Mouse (Mus musculus): Measurements from ENCODE around the gene Ccdc189. TPM values are rescaled to one million over a fixed set of nuclear protein-coding genes. Genes with fewer than 3 reads are reported as not detected.
A peak's percentile ranks its signal among the peaks of the same experiment; 100 is the strongest.

Gene Ccdc189
- polyA plus RNA-seq, 1 experiment = 21.0 TPM

GRCm38 (mm10) chr7:127596747-127597146 is 8.4 kb upstream of the Ccdc189 start:
- DNase-seq (ENCODE audit: extremely low spot score in 1 of 2, low spot score in 1 of 2) = no peak

GRCm38 (mm10) chr7:127592575-127592974 is 4.2 kb upstream of the Ccdc189 start:
- no peak for DNase-seq (ENCODE audit: extremely low spot score in 1 of 2, low spot score in 1 of 2)

GRCm38 (mm10) chr7:127591108-127591507 is 2.7 kb upstream of the Ccdc189 start:
- no peak for DNase-seq (ENCODE audit: extremely low spot score in 1 of 2, low spot score in 1 of 2)

- no peak for DNase-seq (ENCODE audit: extremely low spot score in 1 of 2, low spot score in 1 of 2)
Observed at GRCm38 (mm10) chr7:127589637-127590036, 1.2 kb upstream of the Ccdc189 start.

- no peak for DNase-seq (ENCODE audit: extremely low spot score in 1 of 2, low spot score in 1 of 2)
Observed at GRCm38 (mm10) chr7:127588901-127589300, 506 bp upstream of the Ccdc189 start.

- no peak for DNase-seq (ENCODE audit: extremely low spot score in 1 of 2, low spot score in 1 of 2)
Observed at GRCm38 (mm10) chr7:127587196-127587595, 1.2 kb downstream of the Ccdc189 start.

GRCm38 (mm10) chr7:127586149-127586548 is 2.2 kb downstream of the Ccdc189 start:
- DNase-seq (ENCODE audit: extremely low spot score in 1 of 2, low spot score in 1 of 2) = no peak

- no peak for DNase-seq (ENCODE audit: extremely low spot score in 1 of 2, low spot score in 1 of 2)
Observed at GRCm38 (mm10) chr7:127585031-127585430, 3.4 kb downstream of the Ccdc189 start.

- no peak for DNase-seq (ENCODE audit: extremely low spot score in 1 of 2, low spot score in 1 of 2)
Observed at GRCm38 (mm10) chr7:127583260-127583659, 5.1 kb downstream of the Ccdc189 start.

GRCm38 (mm10) chr7:127574115-127574514 is 14.3 kb downstream of the Ccdc189 start:
- DNase-seq (ENCODE audit: extremely low spot score in 1 of 2, low spot score in 1 of 2) = no peak

GRCm38 (mm10) chr7:127573503-127574008 is 14.8 kb downstream of the Ccdc189 start:
- no peak for DNase-seq (ENCODE audit: extremely low spot score in 1 of 2, low spot score in 1 of 2)

- peak; percentile 96 to 97 for DNase-seq (ENCODE audit: extremely low spot score in 1 of 2, low spot score in 1 of 2)
Observed at GRCm38 (mm10) chr7:127572895-127573471, 15.4 kb downstream of the Ccdc189 start, which contains the start of gene Phkg2. TSS of gene Phkg2 (plus strand) at chr7:127573340.

GRCm38 (mm10) chr7:127564381-127565150 is 23.8 kb downstream of the Ccdc189 start:
- no peak for DNase-seq (ENCODE audit: extremely low spot score in 1 of 2, low spot score in 1 of 2)

- DNase-seq (ENCODE audit: extremely low spot score in 1 of 2, low spot score in 1 of 2) = no peak
Observed at GRCm38 (mm10) chr7:127561340-127561858, 27.0 kb downstream of the Ccdc189 start, which contains the start of gene Tmem265. TSS of gene Tmem265 (plus strand) at chr7:127561390.

GRCm38 (mm10) chr7:127560580-127560979 is 27.8 kb downstream of the Ccdc189 start:
- no peak for DNase-seq (ENCODE audit: extremely low spot score in 1 of 2, low spot score in 1 of 2)

GRCm38 (mm10) chr7:127551558-127551957 is 36.8 kb downstream of the Ccdc189 start:
- no peak for DNase-seq (ENCODE audit: extremely low spot score in 1 of 2, low spot score in 1 of 2)

GRCm38 (mm10) chr7:127549116-127549835 is 39.1 kb downstream of the Ccdc189 start:
- DNase-seq (ENCODE audit: extremely low spot score in 1 of 2, low spot score in 1 of 2) = peak in 1 of 2 experiments; percentile 33

- DNase-seq (ENCODE audit: extremely low spot score in 1 of 2, low spot score in 1 of 2) = peak in 1 of 2 experiments; percentile 12
Observed at GRCm38 (mm10) chr7:127541671-127542070, 46.7 kb downstream of the Ccdc189 start.

Data from frontal cortex, adult 2 months (tissue).